Mouse (Mus musculus): ENCODE results near the gene Kcnq1.

- TF ChIP-seq EP300 (IDR thresholded peaks at IDR 0.05; ENCODE audit: low read depth): no peak
- TF ChIP-seq CTCF (IDR thresholded peaks at IDR 0.05; ENCODE audit: low read depth): peak; percentile 85
These were observed 11.3 kb upstream of the Kcnq1 start, which contains the start of gene Trpm5 for GRCm38 (mm10) chr7:143094592-143095553.
